Mouse (Mus musculus): ENCODE data around the gene Gm10563. TPM values are rescaled to one million over a fixed set of nuclear protein-coding genes. Genes with fewer than 3 reads are reported as not detected.
"Not testable (repeated sequence)": the region's sequence is repeated elsewhere in the genome, so short reads cannot be mapped to it uniquely, and the experiment has no call there.

Gene Gm10563
- polyA plus RNA-seq (2012; rRNA removed): not detected in 2 replicates

DNA sequence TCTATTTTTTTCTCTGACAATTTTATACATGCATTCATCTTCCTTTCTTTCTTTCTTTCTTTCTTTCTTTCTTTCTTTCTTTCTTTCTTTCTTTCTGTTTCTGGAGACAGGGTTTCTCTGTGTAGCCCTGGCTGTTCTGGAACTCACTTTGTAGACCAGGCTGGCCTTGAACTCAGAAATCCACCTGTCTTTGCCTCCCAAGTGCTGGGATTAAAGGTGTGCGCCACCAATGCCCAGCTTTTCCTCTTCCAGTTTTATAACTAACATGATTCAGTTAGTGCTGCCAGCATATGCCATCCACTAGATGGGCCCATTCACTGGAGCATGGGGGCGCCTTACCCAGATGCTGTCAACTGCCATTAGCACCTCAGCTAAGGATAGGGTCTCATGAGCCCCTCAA is at the start of gene Gm10563:
Gene Gm10563, minus strand, starts transcription at position 101 of the 400 bp plus-strand sequence.
- H3K27me3 ChIP-seq (ENCODE audit: control insufficient read depth, insufficient read depth, low read length); DNase-seq; H3K4me1 ChIP-seq (replicated peaks; ENCODE audit: control insufficient read depth, insufficient read depth, low read length); H3K27ac ChIP-seq (ENCODE audit: control insufficient read depth, insufficient read depth, low read length); H3K4me3 ChIP-seq (ENCODE audit: control insufficient read depth, insufficient read depth, low read length): not testable (repeated sequence)
- peaks cover 81% of the 10 kb centered on the region for H3K36me3 ChIP-seq (ENCODE audit: control insufficient read depth, insufficient read depth, low read length)
- WGBS: 98% methylated on average over 2 of the region's 2 CpGs

DNA sequence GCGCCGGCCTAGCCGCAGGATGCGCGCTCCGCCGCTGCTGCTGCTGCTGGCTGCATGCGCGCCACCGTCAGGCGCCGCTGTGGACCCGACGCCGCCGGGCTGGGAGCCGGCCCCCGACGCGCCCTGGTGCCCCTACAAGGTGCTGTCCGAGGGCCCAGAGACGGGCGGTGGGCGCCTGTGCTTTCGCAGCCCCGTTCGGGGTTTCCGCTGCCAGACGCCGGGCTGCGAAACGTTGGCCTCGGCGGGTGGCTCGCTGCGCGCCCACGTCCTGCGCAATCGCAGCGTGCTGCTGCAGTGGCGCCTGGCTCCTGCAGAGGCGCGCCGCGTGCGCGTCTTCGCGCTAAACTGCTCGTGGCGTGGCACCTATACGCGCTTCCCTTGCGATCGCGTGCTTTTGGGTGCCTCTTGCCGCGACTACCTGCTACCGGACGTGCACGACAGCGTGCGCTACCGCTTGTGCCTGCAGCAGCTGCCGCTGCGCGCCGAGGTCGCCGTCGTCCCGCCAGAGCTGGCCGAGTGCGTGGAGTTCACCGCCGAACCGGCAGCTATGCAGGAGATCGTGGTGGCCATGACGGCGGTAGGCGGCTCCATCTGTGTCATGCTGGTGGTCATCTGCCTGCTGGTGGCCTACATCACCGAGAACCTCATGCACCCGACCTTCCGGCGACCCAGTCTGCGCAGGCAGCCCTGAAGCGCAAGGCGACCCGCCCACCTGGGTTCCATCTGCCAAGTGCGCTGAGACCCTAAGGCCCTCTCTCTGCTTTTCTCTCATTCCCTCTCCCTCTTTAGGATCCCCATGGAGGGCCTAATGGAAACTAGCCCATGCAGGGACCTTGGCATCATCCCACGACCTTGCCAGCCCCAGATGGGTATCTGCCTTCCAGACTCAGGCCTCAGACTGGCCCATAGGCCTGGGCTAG is 49.5 kb upstream of the Gm10563 start:
- Histone ChIP-seq H3K27me3 (ENCODE audit: control insufficient read depth, insufficient read depth, low read length) (no peaks in the 10 kb centered on the region), H3K4me1 (replicated peaks; ENCODE audit: control insufficient read depth, insufficient read depth, low read length) (peaks cover 14% of the 10 kb centered on the region), H3K36me3 (ENCODE audit: control insufficient read depth, insufficient read depth, low read length) (no peaks in the 10 kb centered on the region), H3K27ac (ENCODE audit: control insufficient read depth, insufficient read depth, low read length) (0 out of 2 replicates have a peak overlapping the region, but pooled peaks have one; percentile 1), H3K4me3 (ENCODE audit: control insufficient read depth, insufficient read depth, low read length) (peak overlapping the region; percentile 66)
- 2% methylated on average over 92 of the region's 92 CpGs for WGBS
- peak; percentile 78 for DNase-seq
- TF ChIP-seq POLR2A (IDR thresholded peaks at IDR 0.05; ENCODE audit: control insufficient read depth, extremely low read depth, insufficient read depth, low read length, poor library complexity): no peak
- TF ChIP-seq CTCF (IDR thresholded peaks at IDR 0.05; ENCODE audit: borderline replicate concordance, control insufficient read depth, extremely low read depth, insufficient read depth, low read length, poor library complexity): peak; percentile 33; the same call in 1 of the 2 replicates

DNA sequence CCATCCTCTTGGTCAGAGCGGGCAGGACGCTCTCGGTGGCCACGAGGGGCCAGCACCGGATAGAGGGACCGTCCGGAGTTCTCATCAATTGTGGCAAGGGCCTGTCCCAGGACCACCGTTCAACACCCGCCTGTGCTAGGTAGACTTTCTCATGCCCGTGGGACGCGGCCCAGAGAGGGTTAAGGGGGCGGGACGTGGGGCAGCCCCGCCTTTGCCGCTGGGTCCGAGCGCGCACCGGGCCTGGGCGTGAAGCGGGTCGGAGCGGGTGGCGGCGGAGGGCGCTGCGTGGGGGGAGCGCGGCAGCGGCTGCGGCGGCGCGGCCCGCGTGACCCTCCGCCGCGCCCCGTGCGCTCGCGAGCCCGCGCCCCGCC is 48.9 kb upstream of the Gm10563 start, which contains the start of gene Fndc10:
Gene Fndc10, plus strand, starts transcription at position 232 of the 371 bp plus-strand sequence.
- Histone ChIP-seq H3K27ac (ENCODE audit: control insufficient read depth, insufficient read depth, low read length) (0 out of 2 replicates have a peak within 1 kb of the TSS, but pooled peaks have one; percentile 1), H3K27me3 (ENCODE audit: control insufficient read depth, insufficient read depth, low read length) (no peaks in the 10 kb centered on the region), H3K4me1 (replicated peaks; ENCODE audit: control insufficient read depth, insufficient read depth, low read length) (peaks cover 14% of the 10 kb centered on the region), H3K36me3 (ENCODE audit: control insufficient read depth, insufficient read depth, low read length) (no peaks in the 10 kb centered on the region), H3K4me3 (ENCODE audit: control insufficient read depth, insufficient read depth, low read length) (peak within 1 kb of the TSS; percentile 66)
- DNase-seq: peak; percentile 64
- no peak for TF ChIP-seq CTCF (IDR thresholded peaks at IDR 0.05; ENCODE audit: borderline replicate concordance, control insufficient read depth, extremely low read depth, insufficient read depth, low read length, poor library complexity)
- no peak for TF ChIP-seq POLR2A (IDR thresholded peaks at IDR 0.05; ENCODE audit: control insufficient read depth, extremely low read depth, insufficient read depth, low read length, poor library complexity)
- WGBS: 2% methylated on average over 46 of the region's 47 CpGs

DNA sequence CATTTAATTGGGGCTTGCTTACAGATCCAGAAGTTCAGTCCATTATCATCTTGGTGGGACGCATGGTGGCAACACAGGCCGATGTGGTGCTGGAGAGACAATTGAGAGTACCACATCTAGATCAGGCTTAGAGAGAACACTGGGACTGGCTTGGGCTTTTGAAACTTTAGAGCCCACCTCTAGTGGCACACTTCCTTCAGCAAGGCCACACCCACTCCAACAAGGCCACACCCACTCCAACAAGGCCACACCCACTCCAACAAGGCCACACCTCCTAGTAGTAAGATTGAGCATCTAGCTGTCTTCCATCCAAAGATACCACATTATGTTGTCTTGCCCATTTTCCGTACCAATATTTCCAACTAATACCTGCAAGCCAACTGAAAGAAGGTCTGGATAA is 47.2 kb upstream of the Gm10563 start:
- Histone ChIP-seq H3K27ac (ENCODE audit: control insufficient read depth, insufficient read depth, low read length) (no peak overlapping the region), H3K36me3 (ENCODE audit: control insufficient read depth, insufficient read depth, low read length) (no peaks in the 10 kb centered on the region), H3K4me3 (ENCODE audit: control insufficient read depth, insufficient read depth, low read length) (no peak overlapping the region), H3K27me3 (ENCODE audit: control insufficient read depth, insufficient read depth, low read length) (no peaks in the 10 kb centered on the region), H3K4me1 (replicated peaks; ENCODE audit: control insufficient read depth, insufficient read depth, low read length) (peaks cover 14% of the 10 kb centered on the region)
- no peak for DNase-seq
- WGBS: 96% methylated on average over 3 of the region's 3 CpGs
- TF ChIP-seq POLR2A (IDR thresholded peaks at IDR 0.05; ENCODE audit: control insufficient read depth, extremely low read depth, insufficient read depth, low read length, poor library complexity) (no peak), CTCF (IDR thresholded peaks at IDR 0.05; ENCODE audit: borderline replicate concordance, control insufficient read depth, extremely low read depth, insufficient read depth, low read length, poor library complexity) (no peak)

DNA sequence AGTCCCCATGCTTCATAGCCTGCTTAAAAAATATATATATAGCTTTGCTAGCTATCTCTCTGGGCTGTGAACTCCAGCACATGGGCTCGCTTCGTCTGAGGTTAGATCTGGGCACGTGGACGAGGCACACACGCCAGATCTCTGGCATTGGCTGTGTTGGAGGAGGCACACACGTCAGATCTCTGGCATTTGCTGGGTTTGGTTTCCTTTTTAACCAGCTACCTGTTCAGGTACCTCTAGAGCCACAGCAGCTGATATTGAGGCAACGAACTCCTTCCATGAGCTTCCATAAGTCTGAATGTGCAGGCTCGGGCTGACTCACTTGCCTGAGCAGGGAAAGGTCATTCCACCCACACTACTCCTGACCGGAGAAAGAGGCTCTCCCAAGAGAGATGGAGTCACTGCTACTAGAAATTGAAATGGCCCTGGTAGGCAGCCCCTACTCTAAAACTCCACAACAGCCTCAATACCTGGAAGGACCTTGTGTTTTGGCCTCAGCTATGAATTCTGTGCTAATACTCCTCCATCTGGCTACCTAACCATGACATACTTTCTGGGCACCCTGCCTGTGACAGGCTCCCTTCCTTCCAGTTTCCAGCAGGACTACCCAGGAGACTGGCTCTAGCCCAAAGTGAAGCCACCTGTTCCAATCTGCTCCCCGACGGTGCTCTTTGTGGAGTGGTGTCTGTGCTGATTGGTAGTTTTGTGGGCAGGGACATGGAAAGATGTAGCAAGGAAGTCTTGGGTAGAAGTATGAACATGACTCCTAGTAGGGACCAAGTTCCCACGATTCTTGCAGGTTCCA is 45.6 kb upstream of the Gm10563 start:
- WGBS: 86% methylated on average over 12 of the region's 12 CpGs
- no peaks in the 10 kb centered on the region for H3K27me3 ChIP-seq (ENCODE audit: control insufficient read depth, insufficient read depth, low read length)
- H3K36me3 ChIP-seq (ENCODE audit: control insufficient read depth, insufficient read depth, low read length): no peaks in the 10 kb centered on the region
- no peak overlapping the region for H3K27ac ChIP-seq (ENCODE audit: control insufficient read depth, insufficient read depth, low read length)
- H3K4me1 ChIP-seq (replicated peaks; ENCODE audit: control insufficient read depth, insufficient read depth, low read length): peaks cover 14% of the 10 kb centered on the region
- DNase-seq: no peak
- no peak overlapping the region for H3K4me3 ChIP-seq (ENCODE audit: control insufficient read depth, insufficient read depth, low read length)
- TF ChIP-seq POLR2A (IDR thresholded peaks at IDR 0.05; ENCODE audit: control insufficient read depth, extremely low read depth, insufficient read depth, low read length, poor library complexity) (no peak), CTCF (IDR thresholded peaks at IDR 0.05; ENCODE audit: borderline replicate concordance, control insufficient read depth, extremely low read depth, insufficient read depth, low read length, poor library complexity) (no peak)

DNA sequence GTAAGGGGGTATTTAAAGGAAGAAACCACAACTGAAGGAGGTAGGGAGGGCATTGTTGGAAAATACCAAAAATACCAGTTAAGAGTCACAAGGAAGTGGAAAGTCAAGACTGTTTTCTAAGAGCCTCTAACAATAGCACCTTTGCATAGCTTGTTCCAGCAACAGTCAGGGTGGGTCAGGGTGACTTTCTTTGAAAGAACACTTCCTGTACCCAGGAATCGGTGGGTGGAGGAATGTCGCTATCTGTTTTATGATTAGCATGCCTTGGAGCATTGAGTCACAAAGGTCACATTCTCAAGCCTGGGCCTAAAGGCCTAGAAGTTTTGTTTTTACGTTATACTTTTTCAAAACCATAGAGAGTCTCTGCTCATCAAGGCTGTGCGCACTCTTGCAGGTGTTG is 42.6 kb upstream of the Gm10563 start:
- not testable (repeated sequence) for H3K27me3 ChIP-seq (ENCODE audit: control insufficient read depth, insufficient read depth, low read length); H3K27ac ChIP-seq (ENCODE audit: control insufficient read depth, insufficient read depth, low read length)
- 92% methylated on average over 4 of the region's 4 CpGs for WGBS

DNA sequence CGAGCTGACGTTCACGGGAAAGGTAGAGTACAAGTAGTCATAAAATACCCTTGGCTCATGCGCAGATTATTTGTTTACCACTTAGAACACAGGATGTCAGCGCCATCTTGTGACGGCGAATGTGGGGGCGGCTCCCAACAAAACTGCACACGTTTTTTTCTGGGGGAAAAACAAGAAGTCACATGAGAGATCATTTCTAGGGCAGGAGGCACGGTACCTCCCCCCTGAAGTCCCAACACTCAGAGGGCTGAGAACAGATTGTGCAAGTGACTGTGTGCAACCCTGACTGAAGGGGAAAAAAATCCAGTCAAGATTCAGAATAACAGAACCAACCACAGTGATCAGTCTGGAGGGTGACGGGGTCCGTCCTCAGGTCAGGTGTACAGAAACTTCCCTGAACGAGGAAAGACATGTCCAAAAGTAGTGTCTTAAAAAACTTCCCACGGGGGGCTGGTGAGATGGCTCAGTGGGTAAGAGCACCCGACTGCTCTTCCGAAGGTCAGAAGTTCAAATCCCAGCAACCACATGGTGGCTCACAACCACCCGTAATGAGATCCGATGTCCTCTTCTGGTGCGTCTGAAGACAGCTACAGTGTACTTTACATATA is 38.6 kb upstream of the Gm10563 start:
- 85% methylated on average over 16 of the region's 19 CpGs for WGBS
- not testable (repeated sequence) for H3K27ac ChIP-seq (ENCODE audit: control insufficient read depth, insufficient read depth, low read length); H3K36me3 ChIP-seq (ENCODE audit: control insufficient read depth, insufficient read depth, low read length); DNase-seq; H3K4me1 ChIP-seq (replicated peaks; ENCODE audit: control insufficient read depth, insufficient read depth, low read length); H3K27me3 ChIP-seq (ENCODE audit: control insufficient read depth, insufficient read depth, low read length); H3K4me3 ChIP-seq (ENCODE audit: control insufficient read depth, insufficient read depth, low read length)

More for the DNA sequence above, 42.6 kb upstream of the Gm10563 start:
- not testable (repeated sequence) for DNase-seq; H3K4me1 ChIP-seq (replicated peaks; ENCODE audit: control insufficient read depth, insufficient read depth, low read length); H3K4me3 ChIP-seq (ENCODE audit: control insufficient read depth, insufficient read depth, low read length); H3K36me3 ChIP-seq (ENCODE audit: control insufficient read depth, insufficient read depth, low read length)

Data from thymus, adult 2 months (tissue).